Mouse (Mus musculus): ENCODE data around the gene Gm28635.

The Gm28635 gene

GRCm38 (mm10) chr2:84585700-84586099, 92.1 kb downstream of the Gm28635 start:
- DNase-seq (ENCODE audit: low spot score), result no peak

GRCm38 (mm10) chr2:84582286-84582685, 95.6 kb downstream of the Gm28635 start:
- DNase-seq (ENCODE audit: low spot score), result no peak

DNA sequence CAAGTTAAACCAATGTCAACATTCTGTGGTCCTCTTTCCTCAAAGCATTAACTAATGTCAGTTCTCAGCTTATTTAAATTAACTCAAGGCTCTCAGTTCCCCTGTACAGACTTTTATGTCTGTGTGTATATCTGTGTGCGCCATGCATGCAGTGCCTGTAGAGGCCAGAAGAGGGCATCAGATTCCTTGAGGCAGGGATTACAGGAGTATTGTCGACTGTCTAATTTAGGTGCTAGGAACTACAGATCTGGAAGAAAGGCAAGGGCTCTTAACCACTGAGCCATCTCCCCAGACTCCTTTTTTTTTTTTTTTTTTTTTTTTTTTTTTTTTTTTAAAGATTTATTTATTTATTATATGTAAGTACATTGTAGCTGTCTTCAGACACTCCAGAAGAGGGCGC, 96.6 kb downstream of the Gm28635 start:
- DNase-seq (ENCODE audit: low spot score), result no peak

DNA sequence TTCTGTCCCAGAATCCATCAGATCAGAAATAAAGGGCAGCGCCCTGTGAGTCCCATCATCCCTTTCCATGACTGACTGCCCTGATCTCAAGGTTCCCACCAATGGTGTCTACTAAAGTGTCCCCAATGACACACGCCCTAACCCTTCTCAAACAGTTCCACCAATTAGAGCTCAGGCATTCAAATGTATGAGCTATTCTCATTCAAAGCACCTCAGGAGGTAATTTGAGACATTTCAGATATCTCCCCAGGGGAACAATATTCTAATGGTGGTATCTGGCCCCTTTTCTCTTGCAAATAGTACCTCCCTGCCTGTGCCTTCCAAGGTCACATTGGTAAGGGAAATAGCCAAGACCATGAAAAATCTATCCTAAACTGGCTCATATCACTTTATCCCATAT, 98.5 kb downstream of the Gm28635 start:
- no peak for DNase-seq (ENCODE audit: low spot score)

- DNase-seq (ENCODE audit: low spot score), result no peak
Observed at GRCm38 (mm10) chr2:84574130-84574529, 103.7 kb downstream of the Gm28635 start.

- DNase-seq (ENCODE audit: low spot score), result no peak
Observed at GRCm38 (mm10) chr2:84556888-84557514, 120.8 kb downstream of the Gm28635 start.
